Comparison of ENCODE assay signal across 8 mouse cellular contexts in genomic region chr1:106714530-106714981, GRCm38 (mm10). TPM values are rescaled to one million over a fixed set of nuclear protein-coding genes. Genes with fewer than 3 reads are reported as not detected.
DNase-seq lines count a peak whose midpoint lies in the region; ATAC-seq and TF ChIP-seq lines count a peak whose summit lies in the region.

No protein-coding gene starts in this region.

- DNase-seq in cerebellum, adult 2 months: no peak
- no peak for DNase-seq in cerebellum, adult 18-20 months
- DNase-seq in midbrain, postnatal 0 days (ENCODE audit: low spot score): peak; percentile 47
- DNase-seq in cerebellum, adult 8-10 months: no peak
- DNase-seq in cerebellum, postnatal 4 days (ENCODE audit: low spot score in 2 of 2): no peak

- peaks cover 5% of the 10 kb centered on the region; the same call in 1 of the 2 replicates for H3K4me1 ChIP-seq in cerebellum, adult 2 months (ENCODE audit: control insufficient read depth, insufficient read depth, low read length)
- H3K4me1 ChIP-seq in megakaryocyte, embryonic 14.5 days: peaks cover 48% of the 10 kb centered on the region
- H3K4me1 ChIP-seq in hindbrain, embryonic 16.5 days (ENCODE audit: control insufficient read depth, insufficient read depth, low read depth, low read length): peaks cover 11% of the 10 kb centered on the region
- H3K4me1 ChIP-seq in midbrain, postnatal 0 days (ENCODE audit: insufficient read depth, low read length): peaks cover 4% of the 10 kb centered on the region; the same call in 1 of the 2 replicates

- ATAC-seq in megakaryocyte, adult 5-6 weeks (ENCODE audit: poor library complexity, severe bottlenecking): no peak
- peak; percentile 70 for ATAC-seq in hindbrain, embryonic 16.5 days
- ATAC-seq in midbrain, postnatal 0 days (ENCODE audit: low FRiP score): peak; percentile 67

- H3K9ac ChIP-seq in hindbrain, embryonic 16.5 days (ENCODE audit: low read depth, low read length): peak overlapping the region; percentile 96
- peak overlapping the region; percentile 92 for H3K9ac ChIP-seq in midbrain, postnatal 0 days (replicated peaks; ENCODE audit: low read length, poor library complexity, severe bottlenecking)

- H3K27ac ChIP-seq in cerebellum, adult 2 months (ENCODE audit: insufficient read depth, low read length): peak overlapping the region; percentile 67; the same call in 1 of the 2 replicates
- H3K27ac ChIP-seq in hindbrain, embryonic 16.5 days (ENCODE audit: low read depth, low read length): peak overlapping the region; percentile 93
- H3K27ac ChIP-seq in midbrain, postnatal 0 days (ENCODE audit: low read depth, low read length): peak overlapping the region; percentile 90

- H3K4me2 ChIP-seq in hindbrain, embryonic 16.5 days (ENCODE audit: low read length): peak overlapping the region; percentile 84
- H3K4me2 ChIP-seq in midbrain, postnatal 0 days (ENCODE audit: low read depth, low read length, poor library complexity, severe bottlenecking): peak overlapping the region; percentile 91

- TF ChIP-seq CTCF in cerebellum, adult 2 months (IDR thresholded peaks at IDR 0.05; ENCODE audit: borderline replicate concordance, insufficient read depth, low read depth, low read length): no peak
- no peak for TF ChIP-seq CTCF in midbrain, postnatal 0 days (IDR thresholded peaks at IDR 0.05)

- H3K27me3 ChIP-seq in cerebellum, adult 2 months (ENCODE audit: control insufficient read depth, insufficient read depth, low read length): no peaks in the 10 kb centered on the region
- no peaks in the 10 kb centered on the region for H3K27me3 ChIP-seq in megakaryocyte, embryonic 14.5 days (replicated peaks)
- H3K27me3 ChIP-seq in hindbrain, embryonic 16.5 days (replicated peaks; ENCODE audit: control insufficient read depth, insufficient read depth, low read length): no peaks in the 10 kb centered on the region
- H3K27me3 ChIP-seq in midbrain, postnatal 0 days (ENCODE audit: insufficient read depth, low read length): no peaks in the 10 kb centered on the region

- TF ChIP-seq POLR2A in cerebellum, adult 2 months (IDR thresholded peaks at IDR 0.05; ENCODE audit: borderline replicate concordance, insufficient read depth, low read length): no peak

- no peaks in the 10 kb centered on the region for H3K36me3 ChIP-seq in megakaryocyte, embryonic 14.5 days (replicated peaks; ENCODE audit: low read length)
- H3K36me3 ChIP-seq in hindbrain, embryonic 16.5 days (ENCODE audit: control insufficient read depth, insufficient read depth, low read length): no peaks in the 10 kb centered on the region
- H3K36me3 ChIP-seq in midbrain, postnatal 0 days (ENCODE audit: insufficient read depth, low read length): no peaks in the 10 kb centered on the region

- no peaks in the 10 kb centered on the region for H3K9me3 ChIP-seq in megakaryocyte, embryonic 14.5 days
- no peaks in the 10 kb centered on the region for H3K9me3 ChIP-seq in hindbrain, embryonic 16.5 days (ENCODE audit: control insufficient read depth, low read length)
- H3K9me3 ChIP-seq in midbrain, postnatal 0 days (ENCODE audit: low read length): no peaks in the 10 kb centered on the region

- 5% methylated on average over 21 of the region's 21 CpGs for WGBS in cerebellum, adult 2 months
- 4% methylated on average over 21 of the region's 21 CpGs for WGBS in hindbrain, embryonic 16.5 days
- 4% methylated on average over 21 of the region's 21 CpGs for whole genome bisulfite sequencing in midbrain, postnatal 0 days

- H3K4me3 ChIP-seq in cerebellum, adult 2 months (replicated peaks; ENCODE audit: insufficient read depth, low read depth, low read length): peak overlapping the region; percentile 48
- peak overlapping the region; percentile 95 for H3K4me3 ChIP-seq in megakaryocyte, embryonic 14.5 days (replicated peaks)
- peak overlapping the region; percentile 65 for H3K4me3 ChIP-seq in hindbrain, embryonic 16.5 days (ENCODE audit: low read length)
- peak overlapping the region; percentile 82 for H3K4me3 ChIP-seq in midbrain, postnatal 0 days (ENCODE audit: low read depth, low read length)

RNA-seq across cellular contexts. Expression of gene Bcl2, which starts 0.5 kb away (rescaled TPM):
- polyA plus RNA-seq in cerebellum, adult 2 months (2012; rRNA removed): 3.9 and 4.6 TPM in 2 replicates
- polyA plus RNA-seq in megakaryocyte, embryonic 14.5 days (2012; ENCODE audit: insufficient read depth, low replicate concordance): 3.0 and 4.1 TPM in 2 replicates
- total RNA-seq in megakaryocyte, adult 5-6 weeks (2015): 7.1 and 8.0 TPM in 2 replicates
- 7.8 and 11.9 TPM in 2 replicates for total RNA-seq in megakaryocyte, adult 5-6 weeks (2017)
- polyA plus RNA-seq in hindbrain, embryonic 16.5 days (2015; fragmentation: Nextera tagmentation; extraction: Ambion mirVana): 16.4 and 17.5 TPM in 2 replicates
- 13.5 and 18.8 TPM in 2 replicates for total RNA-seq in midbrain, postnatal 0 days (2014; rRNA removed)
- 6.8 and 9.0 TPM in 2 replicates for polyA plus RNA-seq in midbrain, postnatal 0 days (2015; fragmentation: Nextera tagmentation; extraction: Ambion mirVana)

RNA-seq across cellular contexts. Expression of gene Kdsr, which starts 45.0 kb away (rescaled TPM):
- 18.7 and 20.5 TPM in 2 replicates for polyA plus RNA-seq in cerebellum, adult 2 months (2012; rRNA removed)
- polyA plus RNA-seq in megakaryocyte, embryonic 14.5 days (2012; ENCODE audit: insufficient read depth, low replicate concordance): 0.53 TPM in 1 of 2 replicates, not detected in the other
- total RNA-seq in megakaryocyte, adult 5-6 weeks (2015): 6.5 and 7.1 TPM in 2 replicates
- 13.7 and 17.8 TPM in 2 replicates for total RNA-seq in megakaryocyte, adult 5-6 weeks (2017)
- 14.9 and 16.3 TPM in 2 replicates for polyA plus RNA-seq in hindbrain, embryonic 16.5 days (2015; fragmentation: Nextera tagmentation; extraction: Ambion mirVana)
- 10.6 and 14.3 TPM in 2 replicates for total RNA-seq in midbrain, postnatal 0 days (2014; rRNA removed)
- 17.1 and 18.9 TPM in 2 replicates for polyA plus RNA-seq in midbrain, postnatal 0 days (2015; fragmentation: Nextera tagmentation; extraction: Ambion mirVana)
